Mouse (Mus musculus) lung, adult 2 months (tissue): ENCODE data around the gene B4galnt3.

Experiments
- CTCF ChIP-seq: fragments of 200-500 bp; IDR thresholded peaks from 2 replicates; pipeline ENCODE4 v1.5.1; 2011; ENCODE audit warnings: mild to moderate bottlenecking, low read length, control low read depth; ENCODE audit not compliant: insufficient read depth
- POLR2A ChIP-seq: fragments of 200-500 bp; IDR thresholded peaks from 2 replicates; pipeline ENCODE4 v1.6.1; 2011; ENCODE audit warnings: low read depth, mild to moderate bottlenecking, control low read depth, low read length, borderline replicate concordance; ENCODE audit errors: extremely low read depth

DNA sequence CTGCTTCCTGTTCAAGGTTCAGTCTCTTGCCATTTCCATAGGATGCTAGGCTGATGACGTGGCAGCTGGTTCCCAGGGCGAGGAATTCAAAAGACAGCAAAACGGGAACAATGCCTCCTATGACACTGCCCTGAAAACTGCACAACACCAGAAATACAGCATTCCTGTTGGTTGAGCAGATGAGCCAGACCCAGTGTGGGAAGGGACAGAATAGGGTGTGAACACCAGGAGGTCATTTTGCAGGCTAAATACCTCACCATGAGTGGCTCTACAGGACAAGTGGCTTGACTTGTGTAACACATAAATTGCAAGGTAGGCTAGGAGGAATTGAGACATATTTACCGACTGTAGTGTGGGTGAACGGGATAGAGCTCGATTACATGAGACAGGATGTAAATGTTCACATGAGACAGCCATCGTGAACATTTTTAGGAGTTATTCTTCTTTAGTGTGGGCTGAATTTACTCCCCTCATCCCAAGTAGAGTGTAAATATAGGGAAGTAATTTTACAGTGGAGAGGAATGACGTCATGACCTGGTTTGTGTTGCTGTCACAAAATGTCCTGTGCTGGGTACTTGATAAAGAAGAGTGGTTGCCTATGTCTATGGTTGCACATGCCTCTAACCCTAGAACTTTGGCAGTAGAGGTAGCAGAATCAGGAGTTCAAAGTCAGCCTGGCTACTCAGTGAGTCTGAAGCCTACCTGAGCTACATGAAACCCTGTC lies 121.9 kb downstream of the B4galnt3 start:
- TF ChIP-seq CTCF (no peak), POLR2A (no peak)
